Comparison of ENCODE assay signal across 16 mouse cellular contexts in the genomic region with DNA sequence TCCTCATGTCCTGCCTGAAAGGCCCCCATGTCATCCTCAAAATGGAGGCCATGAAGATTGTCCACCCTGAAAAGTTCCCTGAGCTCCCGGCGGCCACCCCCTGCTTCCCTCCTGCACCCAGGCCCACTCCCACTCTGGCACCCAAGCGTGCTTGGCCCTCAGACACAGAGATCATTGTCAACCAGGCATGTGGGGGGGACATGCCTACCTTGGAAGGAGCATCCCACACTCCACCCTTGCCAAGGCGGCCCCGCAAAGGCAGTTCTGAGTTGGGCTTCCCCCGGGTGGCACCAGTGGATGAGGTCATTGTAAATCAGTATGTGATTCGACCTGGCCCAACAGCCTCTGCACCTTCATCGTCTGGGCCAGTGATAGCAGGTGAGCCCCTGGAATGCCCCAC. TPM values are rescaled to one million over a fixed set of nuclear protein-coding genes. Genes with fewer than 3 reads are reported as not detected.
DNase-seq lines count a peak whose midpoint lies in the region; ATAC-seq and TF ChIP-seq lines count a peak whose summit lies in the region.
"Had no signal": no experiment of that assay in that cellular context is flagged by ENCODE, and none has a peak within 500 bp of the region (broad histone marks: within the 10 kb centered on the region; RNA-seq: fewer than 3 reads in every experiment).

No protein-coding gene starts in this region.

- no peak overlapping the region for H3K4me3 ChIP-seq in kidney, postnatal 0 days (replicated peaks; ENCODE audit: low read depth, low read length)
- H3K4me3 ChIP-seq in kidney, embryonic 14.5 days (ENCODE audit: low read length), result no peak overlapping the region
- peak overlapping the region; percentile 66 for H3K4me3 ChIP-seq in forebrain, embryonic 13.5 days
- H3K4me3 ChIP-seq in intestine, postnatal 0 days (ENCODE audit: low read depth, low read length), result no peak overlapping the region
- H3K4me3 ChIP-seq in neural tube, embryonic 14.5 days (ENCODE audit: low read depth, low read length), result peak overlapping the region; percentile 69

- 71% methylated on average over 8 of the region's 8 CpGs for WGBS in kidney, postnatal 0 days
- WGBS in kidney, embryonic 14.5 days, result 69% methylated on average over 8 of the region's 8 CpGs
- 86% methylated on average over 8 of the region's 8 CpGs for WGBS in forebrain, embryonic 13.5 days
- WGBS in intestine, postnatal 0 days, result 79% methylated on average over 8 of the region's 8 CpGs
- 84% methylated on average over 8 of the region's 8 CpGs for WGBS in neural tube, embryonic 14.5 days

- TF ChIP-seq CTCF in kidney, postnatal 0 days (IDR thresholded peaks at IDR 0.05; ENCODE audit: low read depth), result no peak
- no peak for TF ChIP-seq CTCF in intestine, postnatal 0 days (IDR thresholded peaks at IDR 0.05; ENCODE audit: low read depth)

- no peak overlapping the region for H3K9ac ChIP-seq in kidney, postnatal 0 days (ENCODE audit: low read depth, low read length)
- H3K9ac ChIP-seq in kidney, embryonic 14.5 days (ENCODE audit: low read depth, low read length), result no peak overlapping the region
- peak overlapping the region; percentile 89; the same call in 1 of the 2 replicates for H3K9ac ChIP-seq in forebrain, embryonic 13.5 days
- H3K9ac ChIP-seq in intestine, postnatal 0 days (ENCODE audit: low read depth, low read length), result no peak overlapping the region
- H3K9ac ChIP-seq in neural tube, embryonic 14.5 days (replicated peaks; ENCODE audit: low read depth, low read length), result peak overlapping the region; percentile 78

- no peaks in the 10 kb centered on the region for H3K9me3 ChIP-seq in kidney, postnatal 0 days (replicated peaks; ENCODE audit: low read length)
- H3K9me3 ChIP-seq in kidney, embryonic 14.5 days (ENCODE audit: control insufficient read depth, low read length), result no peaks in the 10 kb centered on the region
- H3K9me3 ChIP-seq in forebrain, embryonic 13.5 days (replicated peaks), result no peaks in the 10 kb centered on the region
- no peaks in the 10 kb centered on the region for H3K9me3 ChIP-seq in intestine, postnatal 0 days (ENCODE audit: control insufficient read depth)
- no peaks in the 10 kb centered on the region for H3K9me3 ChIP-seq in neural tube, embryonic 14.5 days (ENCODE audit: control insufficient read depth, low read length)

- DNase-seq in kidney, postnatal 0 days (ENCODE audit: low spot score), result no peak
- no peak for DNase-seq in left cerebral cortex, adult 11 months (ENCODE audit: low spot score)
- no peak for DNase-seq in frontal cortex, postnatal 10 days (ENCODE audit: low spot score in 2 of 2)
- DNase-seq: adrenal gland, adult 8-10 months; heart, postnatal 4 days; kidney, postnatal 14 days; lung, adult 2 months had no signal

- H3K4me1 ChIP-seq in kidney, postnatal 0 days (replicated peaks; ENCODE audit: insufficient read depth, low read length), result peaks cover 20% of the 10 kb centered on the region
- peaks cover 12% of the 10 kb centered on the region; the same call in 1 of the 2 replicates for H3K4me1 ChIP-seq in kidney, embryonic 14.5 days (ENCODE audit: control insufficient read depth, insufficient read depth, low read length)
- H3K4me1 ChIP-seq in forebrain, embryonic 13.5 days, result peaks cover 26% of the 10 kb centered on the region
- H3K4me1 ChIP-seq in intestine, postnatal 0 days (replicated peaks; ENCODE audit: control insufficient read depth, insufficient read depth, low read length), result peaks cover 9% of the 10 kb centered on the region; the same call in 1 of the 2 replicates
- H3K4me1 ChIP-seq in neural tube, embryonic 14.5 days (ENCODE audit: control insufficient read depth, insufficient read depth, low read length), result peaks cover 5% of the 10 kb centered on the region; the same call in 1 of the 2 replicates

- peak overlapping the region; percentile 92 for H3K4me2 ChIP-seq in kidney, postnatal 0 days (ENCODE audit: low read length)
- H3K4me2 ChIP-seq in kidney, embryonic 14.5 days (replicated peaks; ENCODE audit: low read depth, low read length), result no peak overlapping the region
- peak overlapping the region; percentile 92 for H3K4me2 ChIP-seq in forebrain, embryonic 13.5 days
- H3K4me2 ChIP-seq in intestine, postnatal 0 days (replicated peaks; ENCODE audit: low read depth), result peak overlapping the region; percentile 93
- peak overlapping the region; percentile 81 for H3K4me2 ChIP-seq in neural tube, embryonic 14.5 days (ENCODE audit: low read depth, low read length)

- H3K27me3 ChIP-seq in kidney, postnatal 0 days (ENCODE audit: insufficient read depth, low read length), result no peaks in the 10 kb centered on the region
- H3K27me3 ChIP-seq in kidney, embryonic 14.5 days (ENCODE audit: control insufficient read depth, insufficient read depth, low read length), result peaks cover 10% of the 10 kb centered on the region; the same call in 1 of the 2 replicates
- H3K27me3 ChIP-seq in forebrain, embryonic 13.5 days, result peaks cover 10% of the 10 kb centered on the region; the same call in 1 of the 2 replicates
- H3K27me3 ChIP-seq in intestine, postnatal 0 days (replicated peaks; ENCODE audit: control insufficient read depth, insufficient read depth, low read length), result 0 out of 2 replicates have a peak, but pooled peaks cover 3% of the 10 kb centered on the region
- H3K27me3 ChIP-seq in neural tube, embryonic 14.5 days (ENCODE audit: control insufficient read depth, insufficient read depth, low read length), result no peaks in the 10 kb centered on the region

- no peak for ATAC-seq in kidney, postnatal 0 days (replicated peaks; ENCODE audit: low FRiP score, low read depth)
- no peak for ATAC-seq in kidney, embryonic 14.5 days (ENCODE audit: low FRiP score, low TSS enrichment)
- no peak for ATAC-seq in forebrain, embryonic 13.5 days
- ATAC-seq in intestine, postnatal 0 days, result no peak
- ATAC-seq in neural tube, embryonic 14.5 days (ENCODE audit: low read depth), result no peak
- no peak for ATAC-seq in megakaryocyte, adult 5-6 weeks (ENCODE audit: poor library complexity, severe bottlenecking)
- ATAC-seq: Patski had no signal

- no peaks in the 10 kb centered on the region for H3K36me3 ChIP-seq in kidney, postnatal 0 days (ENCODE audit: insufficient read depth, low read length)
- peaks cover 22% of the 10 kb centered on the region for H3K36me3 ChIP-seq in kidney, embryonic 14.5 days (ENCODE audit: control insufficient read depth, insufficient read depth, low read length)
- H3K36me3 ChIP-seq in forebrain, embryonic 13.5 days (ENCODE audit: poor library complexity, severe bottlenecking), result peaks cover 36% of the 10 kb centered on the region
- H3K36me3 ChIP-seq in intestine, postnatal 0 days (ENCODE audit: control insufficient read depth, insufficient read depth), result peaks cover 12% of the 10 kb centered on the region; the same call in 1 of the 2 replicates
- peaks cover 7% of the 10 kb centered on the region; the same call in 1 of the 2 replicates for H3K36me3 ChIP-seq in neural tube, embryonic 14.5 days (ENCODE audit: control insufficient read depth, insufficient read depth, low read length)

- H3K27ac ChIP-seq in kidney, postnatal 0 days, result no peak overlapping the region
- H3K27ac ChIP-seq in kidney, embryonic 14.5 days (ENCODE audit: low read depth, low read length), result no peak overlapping the region
- H3K27ac ChIP-seq in forebrain, embryonic 13.5 days, result no peak overlapping the region
- 0 out of 2 replicates have a peak overlapping the region, but pooled peaks have one; percentile 74 for H3K27ac ChIP-seq in intestine, postnatal 0 days (ENCODE audit: low read depth, low read length)
- H3K27ac ChIP-seq in neural tube, embryonic 14.5 days (ENCODE audit: low read depth, low read length), result no peak overlapping the region

RNA-seq across cellular contexts. Expression of gene Cysrt1, which starts 1.1 kb away (rescaled TPM):
- 0.61 and 0.75 TPM in 2 replicates for polyA plus RNA-seq in kidney, postnatal 0 days (2015; fragmentation: Nextera tagmentation; extraction: Ambion mirVana)
- not detected in 2 replicates for polyA plus RNA-seq in kidney, embryonic 14.5 days (2014; fragmentation: Nextera tagmentation; extraction: Ambion mirVana)
- polyA plus RNA-seq in forebrain, embryonic 13.5 days (2015; fragmentation: Nextera tagmentation; extraction: Ambion mirVana), result 0.29 TPM in 1 of 2 replicates, not detected in the other
- 16.5 and 20.7 TPM in 2 replicates for polyA plus RNA-seq in intestine, postnatal 0 days (2015; fragmentation: Nextera tagmentation; extraction: Ambion mirVana)
- polyA plus RNA-seq in neural tube, embryonic 14.5 days (2014; fragmentation: Nextera tagmentation; extraction: Ambion mirVana), result 0.33 and 0.45 TPM in 2 replicates
- not detected in 2 replicates for total RNA-seq in megakaryocyte, adult 5-6 weeks (2015)
- not detected in 2 replicates for total RNA-seq in megakaryocyte, adult 5-6 weeks (2017)
- total RNA-seq: adrenal gland, adult 8-10 months; heart, postnatal 4 days; monocyte, adult 5-6 weeks had no signal
- polyA plus RNA-seq: Patski had no signal

RNA-seq across cellular contexts. Expression of gene Rnf208, which starts 1.3 kb away (rescaled TPM):
- polyA plus RNA-seq in kidney, postnatal 0 days (2015; fragmentation: Nextera tagmentation; extraction: Ambion mirVana), result 24.2 and 27.4 TPM in 2 replicates
- polyA plus RNA-seq in kidney, embryonic 14.5 days (2014; fragmentation: Nextera tagmentation; extraction: Ambion mirVana), result 19.8 and 21.2 TPM in 2 replicates
- 43.1 and 43.2 TPM in 2 replicates for polyA plus RNA-seq in forebrain, embryonic 13.5 days (2015; fragmentation: Nextera tagmentation; extraction: Ambion mirVana)
- 51.9 and 59.4 TPM in 2 replicates for polyA plus RNA-seq in intestine, postnatal 0 days (2015; fragmentation: Nextera tagmentation; extraction: Ambion mirVana)
- polyA plus RNA-seq in neural tube, embryonic 14.5 days (2014; fragmentation: Nextera tagmentation; extraction: Ambion mirVana), result 147 and 191 TPM in 2 replicates
- 0.14 TPM in 1 of 2 replicates, not detected in the other for total RNA-seq in megakaryocyte, adult 5-6 weeks (2015)
- not detected in 2 replicates for total RNA-seq in megakaryocyte, adult 5-6 weeks (2017)
- total RNA-seq: monocyte, adult 5-6 weeks had no signal

RNA-seq across cellular contexts. Expression of gene AL732309.1, which starts 3.3 kb away (rescaled TPM):
- 2.7 and 3.7 TPM in 2 replicates for polyA plus RNA-seq in kidney, postnatal 0 days (2015; fragmentation: Nextera tagmentation; extraction: Ambion mirVana)
- polyA plus RNA-seq in kidney, embryonic 14.5 days (2014; fragmentation: Nextera tagmentation; extraction: Ambion mirVana), result 3.6 and 4.7 TPM in 2 replicates
- polyA plus RNA-seq in forebrain, embryonic 13.5 days (2015; fragmentation: Nextera tagmentation; extraction: Ambion mirVana), result 4.4 and 7.1 TPM in 2 replicates
- 10.4 and 12.3 TPM in 2 replicates for polyA plus RNA-seq in intestine, postnatal 0 days (2015; fragmentation: Nextera tagmentation; extraction: Ambion mirVana)
- 5.0 and 7.1 TPM in 2 replicates for polyA plus RNA-seq in neural tube, embryonic 14.5 days (2014; fragmentation: Nextera tagmentation; extraction: Ambion mirVana)
- 4.7 TPM in 2 replicates for total RNA-seq in megakaryocyte, adult 5-6 weeks (2015)
- 1.7 TPM in 1 of 2 replicates, not detected in the other for total RNA-seq in megakaryocyte, adult 5-6 weeks (2017)
- total RNA-seq: monocyte, adult 5-6 weeks had no signal

RNA-seq across cellular contexts. Expression of gene Rnf224, which starts 6.8 kb away (rescaled TPM):
- polyA plus RNA-seq in kidney, postnatal 0 days (2015; fragmentation: Nextera tagmentation; extraction: Ambion mirVana), result 0.16 and 0.28 TPM in 2 replicates
- 0.20 and 0.39 TPM in 2 replicates for polyA plus RNA-seq in kidney, embryonic 14.5 days (2014; fragmentation: Nextera tagmentation; extraction: Ambion mirVana)
- polyA plus RNA-seq in forebrain, embryonic 13.5 days (2015; fragmentation: Nextera tagmentation; extraction: Ambion mirVana), result not detected in 2 replicates
- 0.09 and 0.25 TPM in 2 replicates for polyA plus RNA-seq in intestine, postnatal 0 days (2015; fragmentation: Nextera tagmentation; extraction: Ambion mirVana)
- not detected in 2 replicates for polyA plus RNA-seq in neural tube, embryonic 14.5 days (2014; fragmentation: Nextera tagmentation; extraction: Ambion mirVana)
- not detected in 2 replicates for total RNA-seq in megakaryocyte, adult 5-6 weeks (2015)
- total RNA-seq in megakaryocyte, adult 5-6 weeks (2017), result not detected in 2 replicates
- total RNA-seq: adrenal gland, adult 8-10 months; heart, postnatal 4 days; left cerebral cortex, postnatal 14 days; monocyte, adult 5-6 weeks had no signal
- polyA plus RNA-seq: Patski had no signal

RNA-seq across cellular contexts. Expression of gene Slc34a3, which starts 9.2 kb away (rescaled TPM):
- 1.5 and 1.6 TPM in 2 replicates for polyA plus RNA-seq in kidney, postnatal 0 days (2015; fragmentation: Nextera tagmentation; extraction: Ambion mirVana)
- polyA plus RNA-seq in kidney, embryonic 14.5 days (2014; fragmentation: Nextera tagmentation; extraction: Ambion mirVana), result 0.34 and 0.57 TPM in 2 replicates
- polyA plus RNA-seq in forebrain, embryonic 13.5 days (2015; fragmentation: Nextera tagmentation; extraction: Ambion mirVana), result not detected in 2 replicates
- 34.0 and 37.6 TPM in 2 replicates for polyA plus RNA-seq in intestine, postnatal 0 days (2015; fragmentation: Nextera tagmentation; extraction: Ambion mirVana)
- not detected in 2 replicates for polyA plus RNA-seq in neural tube, embryonic 14.5 days (2014; fragmentation: Nextera tagmentation; extraction: Ambion mirVana)
- total RNA-seq in megakaryocyte, adult 5-6 weeks (2015), result not detected in 2 replicates
- total RNA-seq in megakaryocyte, adult 5-6 weeks (2017), result not detected in 2 replicates
- total RNA-seq: adrenal gland, adult 8-10 months; heart, postnatal 4 days; left cerebral cortex, postnatal 14 days; monocyte, adult 5-6 weeks had no signal
- polyA plus RNA-seq: gonadal fat pad, adult 2 months; lung, adult 2 months; Patski had no signal

Comparison
In these comparisons a context has a peak if more than half of its experiments do, and no peak if none do; other contexts are left out.
1. H3K4me3 ChIP-seq: peak in forebrain, embryonic 13.5 days (single experiment) and neural tube, embryonic 14.5 days (single experiment); none in kidney, postnatal 0 days (single experiment), kidney, embryonic 14.5 days (single experiment) and intestine, postnatal 0 days (single experiment).
2. H3K9ac ChIP-seq: peak in forebrain, embryonic 13.5 days (single experiment) and neural tube, embryonic 14.5 days (single experiment); none in kidney, postnatal 0 days (single experiment), kidney, embryonic 14.5 days (single experiment) and intestine, postnatal 0 days (single experiment).
3. RNA of gene Cysrt1, which starts 1.1 kb away (polyA plus RNA-seq): 16.5 to 20.7 TPM in intestine, postnatal 0 days; 0.61 to 0.75 TPM in kidney, postnatal 0 days, 0.33 to 0.45 TPM in neural tube, embryonic 14.5 days, not detected in kidney, embryonic 14.5 days and 0.29 TPM in forebrain, embryonic 13.5 days; every median in the first group is over 10 times any median in the second.